Mouse (Mus musculus): ENCODE data around the gene Frzb.

GRCm38 (mm10) chr2:80396057-80396456 lies 51.4 kb downstream of the Frzb start:
- TF ChIP-seq CTCF (IDR thresholded peaks at IDR 0.05; ENCODE audit: low read depth) (no peak), EP300 (IDR thresholded peaks at IDR 0.05; ENCODE audit: low read depth) (no peak)

All from liver, embryonic 14.5 days (tissue).